Mouse (Mus musculus) lung, postnatal 0 days (tissue): ENCODE measurements around the gene Dclk3.

Source experiments
- CTCF ChIP-seq: IDR thresholded peaks from 2 replicates; pipeline ENCODE4 v1.5.1; 2016; ENCODE audit warnings: antibody characterized with exemption, mild to moderate bottlenecking
- EP300 ChIP-seq: IDR thresholded peaks from 2 replicates; pipeline ENCODE4 v1.6.1; 2016; ENCODE audit warnings: antibody characterized with exemption, mild to moderate bottlenecking, control low read depth

DNA sequence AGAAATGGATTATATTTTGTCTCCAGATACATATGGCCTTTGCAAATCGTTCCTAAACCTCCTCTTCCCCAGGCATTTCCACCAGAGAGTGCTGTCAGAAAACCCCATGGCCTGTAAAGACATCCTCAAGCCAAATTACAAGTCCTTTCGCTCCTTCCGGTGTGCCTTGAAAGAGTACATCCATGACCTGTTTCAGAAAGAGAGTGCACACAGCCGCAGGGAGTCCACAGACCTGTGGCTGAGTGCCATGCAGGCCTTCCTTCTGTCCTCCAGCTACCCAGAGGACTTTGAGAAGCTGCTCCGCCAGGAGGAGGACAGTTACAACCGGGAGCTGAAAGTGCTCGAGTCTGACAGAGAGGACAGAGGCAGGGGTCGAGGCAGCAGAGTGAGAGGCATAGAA is 47.8 kb upstream of the Dclk3 start:
- no peak for TF ChIP-seq EP300
- no peak for TF ChIP-seq CTCF
